In genomic region chr4:85305912-85306573, GRCm38 (mm10) we compare ENCODE assay signal across 10 mouse cellular contexts.
DNase-seq lines count a peak whose midpoint lies in the region; ATAC-seq and TF ChIP-seq lines count a peak whose summit lies in the region.
"Had no signal": no experiment of that assay in that cellular context is flagged by ENCODE, and none has a peak within 500 bp of the region (broad histone marks: within the 10 kb centered on the region; RNA-seq: fewer than 3 reads in every experiment).

No protein-coding gene starts in this region.

- TF ChIP-seq POLR2A in brain, embryonic 14.5 days (IDR thresholded peaks at IDR 0.05; ENCODE audit: borderline replicate concordance, extremely low read depth, insufficient read depth, insufficient read length, poor library complexity, severe bottlenecking) = no peak

- peak; percentile 43; the same call in 1 of the 2 replicates for ATAC-seq in hindbrain, embryonic 15.5 days (ENCODE audit: low FRiP score, low read depth)
- no peak for ATAC-seq in hindbrain, embryonic 13.5 days (ENCODE audit: low FRiP score)
- ATAC-seq in forebrain, postnatal 0 days = no peak
- ATAC-seq in lung, embryonic 16.5 days (ENCODE audit: low read depth) = peak; percentile 92

- H3K27me3 ChIP-seq in hindbrain, embryonic 15.5 days = no peaks in the 10 kb centered on the region
- no peaks in the 10 kb centered on the region for H3K27me3 ChIP-seq in hindbrain, embryonic 13.5 days
- H3K27me3 ChIP-seq in forebrain, postnatal 0 days (ENCODE audit: insufficient read depth, low read length) = no peaks in the 10 kb centered on the region
- no peaks in the 10 kb centered on the region for H3K27me3 ChIP-seq in lung, embryonic 16.5 days (ENCODE audit: control insufficient read depth, insufficient read depth, low read depth, low read length)
- H3K27me3 ChIP-seq: embryonic facial prominence, embryonic 12.5 days; neural tube, embryonic 12.5 days had no signal

- H3K4me2 ChIP-seq in hindbrain, embryonic 15.5 days = no peak overlapping the region
- H3K4me2 ChIP-seq in hindbrain, embryonic 13.5 days = no peak overlapping the region
- H3K4me2 ChIP-seq in forebrain, postnatal 0 days (ENCODE audit: low read depth) = no peak overlapping the region
- H3K4me2 ChIP-seq in lung, embryonic 16.5 days (ENCODE audit: low read depth, low read length) = no peak overlapping the region
- H3K4me2 ChIP-seq: embryonic facial prominence, embryonic 12.5 days; neural tube, embryonic 12.5 days had no signal

- H3K36me3 ChIP-seq in hindbrain, embryonic 15.5 days = no peaks in the 10 kb centered on the region
- no peaks in the 10 kb centered on the region for H3K36me3 ChIP-seq in hindbrain, embryonic 13.5 days
- no peaks in the 10 kb centered on the region for H3K36me3 ChIP-seq in forebrain, postnatal 0 days (ENCODE audit: insufficient read depth)
- H3K36me3 ChIP-seq in lung, embryonic 16.5 days (ENCODE audit: control insufficient read depth, insufficient read depth, low read length) = no peaks in the 10 kb centered on the region
- H3K36me3 ChIP-seq: embryonic facial prominence, embryonic 12.5 days; neural tube, embryonic 12.5 days had no signal

- H3K4me3 ChIP-seq in hindbrain, embryonic 15.5 days = no peak overlapping the region
- no peak overlapping the region for H3K4me3 ChIP-seq in hindbrain, embryonic 13.5 days
- H3K4me3 ChIP-seq in forebrain, postnatal 0 days (ENCODE audit: low read depth, low read length) = no peak overlapping the region
- no peak overlapping the region for H3K4me3 ChIP-seq in lung, embryonic 16.5 days (ENCODE audit: low read length)
- H3K4me3 ChIP-seq in left cerebral cortex, adult 2 months = no peak overlapping the region
- H3K4me3 ChIP-seq: embryonic facial prominence, embryonic 12.5 days; neural tube, embryonic 12.5 days had no signal

- DNase-seq in brain, embryonic 14.5 days (ENCODE audit: low read depth) = peak; percentile 70
- no peak for DNase-seq in forebrain, postnatal 0 days
- DNase-seq in right cerebral cortex, postnatal 25 days = no peak
- DNase-seq in urinary bladder, postnatal 14 days (ENCODE audit: low spot score) = no peak
- no peak for DNase-seq in left cerebral cortex, adult 2 months (ENCODE audit: extremely low spot score in 1 of 2, low spot score in 2 of 2)

- no peaks in the 10 kb centered on the region for H3K9me3 ChIP-seq in hindbrain, embryonic 15.5 days
- no peaks in the 10 kb centered on the region for H3K9me3 ChIP-seq in hindbrain, embryonic 13.5 days
- no peaks in the 10 kb centered on the region for H3K9me3 ChIP-seq in forebrain, postnatal 0 days (ENCODE audit: low read length)
- no peaks in the 10 kb centered on the region for H3K9me3 ChIP-seq in lung, embryonic 16.5 days (ENCODE audit: control insufficient read depth, low read length)
- H3K9me3 ChIP-seq: embryonic facial prominence, embryonic 12.5 days; neural tube, embryonic 12.5 days had no signal

- no peak overlapping the region for H3K9ac ChIP-seq in hindbrain, embryonic 15.5 days
- H3K9ac ChIP-seq in hindbrain, embryonic 13.5 days = no peak overlapping the region
- H3K9ac ChIP-seq in forebrain, postnatal 0 days = no peak overlapping the region
- H3K9ac ChIP-seq in lung, embryonic 16.5 days (ENCODE audit: low read length) = no peak overlapping the region
- H3K9ac ChIP-seq: embryonic facial prominence, embryonic 12.5 days; neural tube, embryonic 12.5 days had no signal

- H3K4me1 ChIP-seq in hindbrain, embryonic 15.5 days (replicated peaks) = peaks cover 12% of the 10 kb centered on the region; the same call in 1 of the 2 replicates
- H3K4me1 ChIP-seq in hindbrain, embryonic 13.5 days (replicated peaks) = no peaks in the 10 kb centered on the region; the same call in 1 of the 2 replicates
- H3K4me1 ChIP-seq in forebrain, postnatal 0 days (ENCODE audit: insufficient read depth) = peaks cover 11% of the 10 kb centered on the region; the same call in 1 of the 2 replicates
- H3K4me1 ChIP-seq in lung, embryonic 16.5 days (replicated peaks; ENCODE audit: control insufficient read depth, insufficient read depth, low read length) = no peaks in the 10 kb centered on the region
- H3K4me1 ChIP-seq: embryonic facial prominence, embryonic 12.5 days; neural tube, embryonic 12.5 days had no signal

- intact Hi-C loops in left cerebral cortex, adult 2 months (cut with DNase I) = no loop called here

- 68% methylated on average over 7 of the region's 7 CpGs for WGBS in hindbrain, embryonic 15.5 days
- WGBS in hindbrain, embryonic 13.5 days = 81% methylated on average over 7 of the region's 7 CpGs
- 65% methylated on average over 7 of the region's 7 CpGs for WGBS in forebrain, postnatal 0 days
- WGBS in lung, embryonic 16.5 days = 48% methylated on average over 7 of the region's 7 CpGs

- H3K27ac ChIP-seq in hindbrain, embryonic 15.5 days (replicated peaks) = no peak overlapping the region
- H3K27ac ChIP-seq in hindbrain, embryonic 13.5 days = no peak overlapping the region
- 0 out of 2 replicates have a peak overlapping the region, but pooled peaks have one; percentile 29 for H3K27ac ChIP-seq in forebrain, postnatal 0 days (ENCODE audit: low read depth, low read length)
- H3K27ac ChIP-seq in lung, embryonic 16.5 days (ENCODE audit: low read length) = no peak overlapping the region
- H3K27ac ChIP-seq in left cerebral cortex, adult 2 months = no peak overlapping the region
- H3K27ac ChIP-seq: embryonic facial prominence, embryonic 12.5 days; neural tube, embryonic 12.5 days had no signal

- TF ChIP-seq CTCF in brain, embryonic 14.5 days (IDR thresholded peaks at IDR 0.05; ENCODE audit: borderline replicate concordance, extremely low read depth, insufficient read depth, insufficient read length) = no peak
- no peak for TF ChIP-seq CTCF in forebrain, postnatal 0 days (IDR thresholded peaks at IDR 0.05; ENCODE audit: low read depth)
- TF ChIP-seq CTCF in left cerebral cortex, adult 2 months (IDR thresholded peaks at IDR 0.05) = no peak

Comparison
In these comparisons a context has a peak if more than half of its experiments do, and no peak if none do; other contexts are left out.
1. ATAC-seq: peak in hindbrain, embryonic 15.5 days (single experiment) and lung, embryonic 16.5 days (single experiment); none in hindbrain, embryonic 13.5 days (single experiment) and forebrain, postnatal 0 days (single experiment).